Mouse (Mus musculus) thymus, adult 2 months (tissue): ENCODE measurements around the gene Lyzl6. TPM values are rescaled to one million over a fixed set of nuclear protein-coding genes. Genes with fewer than 3 reads are reported as not detected.

Experiments
- DNase-seq: peaks from one replicate; pipeline ENCODE4 v3.0.0; 2021
- H3K27ac ChIP-seq: fragments of 200-500 bp; 2 replicates; pipeline ENCODE4 v1.5.1; 2012; ENCODE audit warnings: low read length, control low read depth; ENCODE audit not compliant: control insufficient read depth, insufficient read depth
- H3K27me3 ChIP-seq: fragments of 200-500 bp; 2 replicates; pipeline ENCODE4 v1.6.1; 2012; ENCODE audit warnings: mild to moderate bottlenecking, low read length, moderate library complexity, mixed read lengths; ENCODE audit not compliant: control insufficient read depth, insufficient read depth
- H3K36me3 ChIP-seq: fragments of 200-500 bp; 2 replicates; pipeline ENCODE4 v1.6.1; 2012; ENCODE audit warnings: mild to moderate bottlenecking, low read length, moderate library complexity; ENCODE audit not compliant: control insufficient read depth, insufficient read depth
- H3K4me1 ChIP-seq: fragments of 200-500 bp; replicated peaks from 2 replicates; pipeline ENCODE4 v1.6.1; 2012; ENCODE audit warnings: low read length; ENCODE audit not compliant: control insufficient read depth, insufficient read depth
- H3K4me3 ChIP-seq: fragments of 200-500 bp; 2 replicates; pipeline ENCODE4 v1.5.1; 2012; ENCODE audit warnings: mild to moderate bottlenecking, low read length, control low read depth, moderate library complexity; ENCODE audit not compliant: control insufficient read depth, insufficient read depth
- CTCF ChIP-seq: fragments of 200-500 bp; IDR thresholded peaks from 2 replicates; pipeline ENCODE4 v1.5.1; 2012; ENCODE audit warnings: mild to moderate bottlenecking, control low read depth, low read length, moderate library complexity, borderline replicate concordance; ENCODE audit not compliant: control insufficient read depth, poor library complexity, insufficient read depth; ENCODE audit errors: extremely low read depth
- POLR2A ChIP-seq: fragments of 200-500 bp; IDR thresholded peaks from 2 replicates; pipeline ENCODE4 v1.6.1; 2012; ENCODE audit warnings: mild to moderate bottlenecking, low read length, control low read depth, moderate library complexity; ENCODE audit not compliant: control insufficient read depth, poor library complexity, insufficient read depth; ENCODE audit errors: extremely low read depth
- WGBS: fragments of 180-500 bp; shearing (Covaris S2); methylation state at CpG from one replicate; pipeline ENCODE4 v1.1.7; 2018; 5-methylcytosine and 5-hydroxymethylcytosine counted together
- polyA plus RNA-seq: library from polyadenylated mRNA; depleted of rRNA; stranded (reverse); fragments of >200 nt; gene quantifications from 2 replicates; pipeline ENCODE4 v1.2.3, GENCODE M21; 2012; rRNA removed

The Lyzl6 gene
- polyA plus RNA-seq, 1 experiment: not detected

DNA sequence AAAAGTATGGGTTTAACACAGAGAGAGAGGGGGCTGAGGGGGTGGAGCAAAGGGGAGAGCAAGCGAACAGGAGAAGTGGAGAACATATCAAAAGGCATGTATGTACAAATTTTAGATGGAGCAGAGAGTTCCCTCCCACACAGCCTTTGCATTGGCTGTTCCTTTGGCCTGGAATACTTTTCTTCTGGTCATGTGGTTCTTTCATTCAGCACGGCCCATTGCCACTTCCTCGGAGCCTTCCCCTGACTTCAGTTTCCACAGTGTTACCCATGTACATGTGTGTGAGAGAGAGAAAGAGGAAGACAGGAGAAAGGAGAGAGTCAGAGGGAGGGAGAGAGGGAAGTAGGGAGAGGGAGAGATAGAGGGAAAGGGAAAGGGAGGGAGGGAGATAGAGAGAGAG, 3.2 kb downstream of the Lyzl6 start:
- Histone ChIP-seq H3K4me1 (no peaks in the 10 kb centered on the region), H3K36me3 (no peaks in the 10 kb centered on the region), H3K27me3 (no peaks in the 10 kb centered on the region; the same call in 1 of the 2 replicates), H3K4me3 (no peak overlapping the region), H3K27ac (no peak overlapping the region)
- no peak for TF ChIP-seq POLR2A
- TF ChIP-seq CTCF: no peak
- WGBS: 55% methylated on average over 3 of the region's 3 CpGs
- DNase-seq: no peak

DNA sequence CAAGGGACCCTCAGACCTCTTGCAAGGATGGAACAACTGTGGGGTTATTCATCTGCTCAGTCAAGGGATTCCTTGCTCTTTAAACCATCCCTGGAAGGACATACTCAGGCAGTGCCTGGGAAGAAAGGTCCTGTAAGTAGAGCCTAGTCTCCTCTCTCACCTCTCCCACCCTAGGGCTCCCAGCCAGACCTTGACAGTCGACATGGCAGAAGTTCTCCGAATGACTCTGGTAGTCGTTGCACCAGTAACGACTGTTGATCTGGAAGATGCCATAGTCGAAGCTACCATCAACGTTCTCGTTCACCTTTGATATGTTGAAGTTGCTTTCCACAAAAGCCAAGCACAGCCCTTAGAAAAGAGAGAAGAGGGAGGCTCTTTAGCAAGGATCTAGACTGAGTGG, 3.9 kb downstream of the Lyzl6 start:
- Histone ChIP-seq H3K27ac (no peak overlapping the region), H3K4me3 (no peak overlapping the region), H3K4me1 (no peaks in the 10 kb centered on the region), H3K36me3 (no peaks in the 10 kb centered on the region), H3K27me3 (no peaks in the 10 kb centered on the region; the same call in 1 of the 2 replicates)
- no peak for DNase-seq
- no peak for TF ChIP-seq POLR2A
- TF ChIP-seq CTCF: no peak
- 91% methylated on average over 7 of the region's 7 CpGs for WGBS

DNA sequence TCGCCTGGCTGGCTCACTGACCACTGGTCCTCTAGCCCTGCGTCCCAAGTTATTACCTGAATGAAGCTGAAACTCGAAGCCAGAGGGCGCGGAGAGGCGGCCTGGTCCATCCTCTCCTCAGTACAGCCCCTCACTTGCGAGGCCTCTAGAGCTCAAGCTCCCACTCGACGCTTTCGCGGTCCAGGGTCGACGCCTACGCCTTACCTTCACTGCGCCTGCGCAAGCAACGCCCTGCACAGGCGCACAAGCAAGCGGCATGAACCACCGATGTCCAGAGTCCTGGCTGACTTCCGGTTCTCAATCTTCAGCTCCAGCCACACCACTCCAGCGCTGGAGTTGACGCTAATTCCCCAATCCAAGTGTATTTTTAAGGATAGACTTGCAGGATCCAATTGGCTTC, 11.2 kb downstream of the Lyzl6 start:
- TF ChIP-seq POLR2A (no peak), CTCF (no peak)
- Histone ChIP-seq H3K4me3 (no peak overlapping the region), H3K36me3 (no peaks in the 10 kb centered on the region), H3K27ac (no peak overlapping the region), H3K27me3 (no peaks in the 10 kb centered on the region), H3K4me1 (no peaks in the 10 kb centered on the region)
- WGBS: 84% methylated on average over 23 of the region's 23 CpGs
- DNase-seq: no peak

DNA sequence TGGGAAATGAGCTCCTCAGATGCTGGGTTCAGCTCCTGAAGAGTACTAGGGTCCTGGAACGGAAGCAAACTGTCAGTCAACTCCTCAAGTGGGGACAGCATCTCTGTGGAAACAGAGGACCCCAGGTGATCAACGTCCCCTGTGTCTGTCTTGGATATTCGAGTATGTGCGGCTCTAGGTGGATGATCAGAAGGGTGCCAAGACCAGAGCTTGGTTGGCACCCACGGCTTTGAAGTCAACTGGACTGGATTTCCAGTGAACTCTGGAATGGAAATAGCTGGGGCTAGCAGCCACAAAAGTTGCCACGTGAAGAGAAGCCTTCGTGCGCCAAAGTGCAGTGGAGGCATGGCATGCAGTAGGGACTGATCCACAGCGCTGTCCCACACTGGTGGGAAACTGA, 17.6 kb downstream of the Lyzl6 start, which contains the start of gene Gm884:
Gm884 (minus strand) TSS at position 101 of the 400 bp plus-strand sequence.
- TF ChIP-seq CTCF: no peak
- no peak for TF ChIP-seq POLR2A
- no peak within 1 kb of the TSS for H3K4me3 ChIP-seq
- 89% methylated on average over 9 of the region's 9 CpGs for WGBS

DNA sequence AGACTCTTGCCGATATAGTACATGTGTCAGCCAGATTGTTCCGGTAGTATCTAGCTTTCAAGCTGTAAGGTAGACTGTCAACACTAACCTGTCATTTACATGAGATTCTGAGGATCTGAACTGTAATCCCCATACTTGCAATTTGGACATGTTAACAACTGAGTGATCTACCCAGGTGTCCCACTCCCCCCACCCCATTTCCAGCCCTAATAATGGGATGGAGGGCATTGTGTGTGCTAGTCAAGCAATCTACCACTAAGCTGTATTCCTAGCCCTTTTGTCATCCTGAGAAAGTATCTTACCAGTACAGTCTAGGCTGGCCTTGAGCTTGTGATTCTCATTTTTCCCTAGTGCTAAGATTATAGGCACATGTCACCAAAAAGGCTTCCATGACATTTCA, 27.9 kb downstream of the Lyzl6 start:
- Histone ChIP-seq H3K27me3 (no peaks in the 10 kb centered on the region), H3K36me3 (no peaks in the 10 kb centered on the region), H3K27ac (no peak overlapping the region), H3K4me3 (no peak overlapping the region), H3K4me1 (no peaks in the 10 kb centered on the region)
- WGBS: 96% methylated on average over 2 of the region's 2 CpGs
- TF ChIP-seq POLR2A: no peak
- TF ChIP-seq CTCF: no peak
- no peak for DNase-seq

More for the DNA sequence above, 17.6 kb downstream of the Lyzl6 start, which contains the start of gene Gm884:
- no peaks in the 10 kb centered on the region for H3K36me3 ChIP-seq
- no peaks in the 10 kb centered on the region for H3K27me3 ChIP-seq
- no peak for DNase-seq
- no peak within 1 kb of the TSS for H3K27ac ChIP-seq
- no peaks in the 10 kb centered on the region for H3K4me1 ChIP-seq

DNA sequence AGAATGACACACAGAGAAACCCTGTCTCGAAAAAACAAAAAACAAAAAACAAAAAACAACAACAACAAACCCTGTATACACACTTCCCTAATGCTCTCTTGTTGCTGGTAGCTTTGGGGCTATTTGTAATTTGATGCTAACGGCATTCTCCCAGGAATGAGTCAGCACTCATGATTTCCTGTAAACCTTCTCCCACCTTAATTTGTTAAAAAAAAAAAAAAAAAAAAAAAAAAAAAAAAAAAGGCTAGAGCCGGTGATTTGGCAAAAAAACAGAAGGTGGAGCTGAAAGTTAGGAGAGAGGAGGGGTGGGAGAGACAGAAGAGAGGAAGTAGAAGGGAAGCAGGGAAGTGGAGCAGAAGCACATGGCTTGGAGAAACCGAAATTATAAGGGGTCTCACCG, 32.1 kb downstream of the Lyzl6 start:
- no peak overlapping the region for H3K27ac ChIP-seq
- no peaks in the 10 kb centered on the region for H3K36me3 ChIP-seq
- no peaks in the 10 kb centered on the region for H3K27me3 ChIP-seq
- no peaks in the 10 kb centered on the region for H3K4me1 ChIP-seq
- no peak for DNase-seq
- 22% methylated on average over 5 of the region's 5 CpGs for WGBS
- H3K4me3 ChIP-seq: no peak overlapping the region
- TF ChIP-seq POLR2A (no peak), CTCF (no peak)

Other genes starting within 250 kb of the Lyzl6 start
- 43.6 and 46.4 TPM in 2 replicates for gene Plekhm1, start 226.2 kb downstream of the Lyzl6 start, polyA plus RNA-seq
- 0.01 TPM in 1 of 2 replicates, not detected in the other for gene Lrrc37a, start 134.3 kb downstream of the Lyzl6 start, polyA plus RNA-seq
- gene Gm884, start 17.8 kb downstream of the Lyzl6 start, polyA plus RNA-seq: not detected in 2 replicates
- gene Rprml, start 10.7 kb upstream of the Lyzl6 start, polyA plus RNA-seq: 0.09 TPM in 1 of 2 replicates, not detected in the other
- 99.8 and 101 TPM in 2 replicates for gene Gosr2, start 59.0 kb upstream of the Lyzl6 start, polyA plus RNA-seq
- 0.13 and 0.15 TPM in 2 replicates for gene Wnt9b, start 110.9 kb upstream of the Lyzl6 start, polyA plus RNA-seq
- 0.33 and 0.43 TPM in 2 replicates for gene Wnt3, start 135.3 kb upstream of the Lyzl6 start, polyA plus RNA-seq